Mouse (Mus musculus): ENCODE results near the gene 9130213A22Rik.

GRCm38 (mm10) chr11:69078805-69079438, 43.5 kb downstream of the 9130213A22Rik start:
- TF ChIP-seq GATA1 (IDR thresholded peaks at IDR 0.05; ENCODE audit: borderline replicate concordance, low read length): no peak
- TF ChIP-seq FLI1 (IDR thresholded peaks at IDR 0.05; ENCODE audit: low read length): no peak

All from megakaryocyte, embryonic 14.5 days (primary cell).